Mouse (Mus musculus) urinary bladder, postnatal 36 days (tissue): ENCODE data around the gene Agk.

ENCODE experiments used
- DNase-seq, 2 experiments: peaks; one replicate each; pipeline ENCODE4 v3.0.0; 2022; ENCODE audit warnings: low spot score in 2 of 2, mixed read lengths in 1 of 2

Agk gene

GRCm38 (mm10) chr6:40324897-40325841 is at the start of gene Agk:
Gene Agk (plus strand): TSS chr6:40325172.
- DNase-seq = peak; percentile 62 to 74

GRCm38 (mm10) chr6:40300707-40301106 is 24.3 kb upstream of the Agk start:
- DNase-seq = no peak

GRCm38 (mm10) chr6:40303379-40303778 is 21.6 kb upstream of the Agk start:
- peak; percentile 6 to 16 for DNase-seq

GRCm38 (mm10) chr6:40304972-40305371 is 20.0 kb upstream of the Agk start:
- no peak for DNase-seq

GRCm38 (mm10) chr6:40326341-40326740 is 1.4 kb downstream of the Agk start:
- no peak for DNase-seq

- DNase-seq = no peak
Observed at GRCm38 (mm10) chr6:40333497-40333896, 8.5 kb downstream of the Agk start.

- no peak for DNase-seq
Observed at GRCm38 (mm10) chr6:40336735-40337731, 12.1 kb downstream of the Agk start.

GRCm38 (mm10) chr6:40346959-40347771 is 22.2 kb downstream of the Agk start:
- peak; percentile 13 to 47 for DNase-seq

GRCm38 (mm10) chr6:40347772-40348111 is 22.8 kb downstream of the Agk start:
- DNase-seq = no peak

GRCm38 (mm10) chr6:40350041-40350440 is 25.1 kb downstream of the Agk start:
- no peak for DNase-seq

- no peak for DNase-seq
Observed at GRCm38 (mm10) chr6:40350856-40351255, 25.9 kb downstream of the Agk start.

GRCm38 (mm10) chr6:40353360-40353759 is 28.4 kb downstream of the Agk start:
- DNase-seq = no peak

- no peak for DNase-seq
Observed at GRCm38 (mm10) chr6:40371031-40371430, 46.1 kb downstream of the Agk start.

- no peak for DNase-seq
Observed at GRCm38 (mm10) chr6:40380181-40380580, 55.2 kb downstream of the Agk start.

- no peak for DNase-seq
Observed at GRCm38 (mm10) chr6:40381908-40382307, 56.9 kb downstream of the Agk start.

GRCm38 (mm10) chr6:40385682-40386081 is 60.7 kb downstream of the Agk start:
- no peak for DNase-seq

- DNase-seq = no peak
Observed at GRCm38 (mm10) chr6:40388660-40389059, 63.7 kb downstream of the Agk start.

GRCm38 (mm10) chr6:40390975-40391374 is 66.0 kb downstream of the Agk start:
- DNase-seq = no peak

GRCm38 (mm10) chr6:40393213-40393612 is 68.2 kb downstream of the Agk start:
- peak; percentile 7 to 17 for DNase-seq

GRCm38 (mm10) chr6:40402031-40402430 is 77.1 kb downstream of the Agk start:
- no peak for DNase-seq

GRCm38 (mm10) chr6:40403640-40404285 is 78.8 kb downstream of the Agk start:
- DNase-seq = no peak
